Mouse (Mus musculus) mature B cell (primary cell): ENCODE measurements around the gene Sars2.

Experiments
- in situ Hi-C: fragments of 300-500 bp; cut with MboI; formaldehyde crosslinking; loops from 2 replicates; pipeline ENCODE4 v1.14.3; 2019

Gene Sars2

GRCm38 (mm10) chr7:28780067-28780658 lies 38.4 kb downstream of the Sars2 start:
- in situ Hi-C loops = no loop called here

- in situ Hi-C loops = no loop called here
These were observed 39.1 kb downstream of the Sars2 start for GRCm38 (mm10) chr7:28780857-28781256.

DNA sequence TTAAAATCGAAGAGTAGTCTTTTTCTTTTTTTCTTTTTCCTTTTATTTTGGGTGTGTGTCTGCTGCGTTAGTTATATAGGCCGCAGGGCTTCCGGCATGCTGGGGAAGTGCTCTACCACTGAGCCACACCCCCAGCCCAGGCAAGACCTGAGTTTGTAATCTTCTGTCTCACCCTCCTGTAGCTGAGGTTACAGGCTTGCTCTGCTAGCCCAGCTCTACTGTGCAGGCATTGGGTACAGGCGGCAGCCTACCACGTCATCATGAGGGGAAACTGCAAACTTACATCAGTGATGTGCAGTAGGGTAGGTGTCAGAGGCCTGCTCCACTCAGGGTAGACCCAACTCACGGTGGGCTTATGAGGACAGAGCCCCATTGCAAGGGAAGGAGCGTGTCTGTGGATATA lies 39.5 kb downstream of the Sars2 start:
- in situ Hi-C loops = no loop called here

GRCm38 (mm10) chr7:28785161-28785560 lies 43.4 kb downstream of the Sars2 start:
- in situ Hi-C loops = no loop called here

GRCm38 (mm10) chr7:28787884-28788283 lies 46.1 kb downstream of the Sars2 start:
- in situ Hi-C loops = no loop called here

DNA sequence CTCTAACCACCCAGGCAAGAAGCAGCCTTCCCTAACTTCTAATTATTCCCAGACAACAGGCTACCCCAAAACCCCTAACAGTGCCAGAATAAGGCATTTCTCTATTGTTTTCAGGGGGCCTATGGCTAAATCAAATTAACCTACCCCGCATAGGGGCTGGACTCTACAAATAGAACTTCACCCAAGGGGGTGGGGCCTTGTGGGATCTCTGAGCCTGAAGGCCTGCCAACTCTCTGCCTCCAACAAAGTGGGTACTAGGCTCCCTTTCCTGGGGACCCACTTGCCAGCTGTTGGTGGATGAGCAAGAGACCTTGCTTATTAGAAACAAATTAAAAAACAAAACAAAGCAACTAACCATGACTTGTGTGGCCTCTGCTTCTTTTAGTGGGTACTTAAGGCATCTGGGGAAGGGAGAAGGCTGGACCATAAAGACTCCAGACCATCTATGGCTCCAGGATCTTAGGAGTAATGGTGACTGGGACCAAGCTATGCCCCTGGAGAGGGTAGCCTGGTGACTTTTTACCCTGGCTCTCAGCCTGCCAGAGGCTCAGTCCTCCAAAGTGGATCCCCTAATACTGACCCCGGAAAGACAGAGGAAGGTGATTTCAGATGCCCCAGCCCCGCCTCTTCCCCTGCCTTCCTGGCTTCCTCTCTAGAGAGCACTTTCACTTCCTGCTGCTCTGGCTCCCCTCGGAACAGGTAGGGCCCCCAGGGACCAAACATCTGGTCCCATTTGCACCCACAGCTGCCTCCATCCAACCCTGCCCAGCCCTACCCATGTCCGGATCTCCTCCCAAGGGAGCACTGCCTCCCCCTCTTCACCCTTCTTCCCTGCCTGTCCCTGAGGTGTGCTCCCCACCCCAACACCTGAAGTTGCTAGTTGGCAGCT lies 46.8 kb downstream of the Sars2 start, which contains the start of gene Rinl:
Rinl (plus strand) TSS at position 663 of the 889 bp plus-strand sequence.
- in situ Hi-C loops = no loop called here

- in situ Hi-C loops = no loop called here
These were observed 47.4 kb downstream of the Sars2 start for GRCm38 (mm10) chr7:28789235-28789634.

- in situ Hi-C loops = no loop called here
These were observed 48.4 kb downstream of the Sars2 start for GRCm38 (mm10) chr7:28790066-28790806.

- in situ Hi-C loops = no loop called here
These were observed 49.9 kb downstream of the Sars2 start for GRCm38 (mm10) chr7:28791706-28792105.

DNA sequence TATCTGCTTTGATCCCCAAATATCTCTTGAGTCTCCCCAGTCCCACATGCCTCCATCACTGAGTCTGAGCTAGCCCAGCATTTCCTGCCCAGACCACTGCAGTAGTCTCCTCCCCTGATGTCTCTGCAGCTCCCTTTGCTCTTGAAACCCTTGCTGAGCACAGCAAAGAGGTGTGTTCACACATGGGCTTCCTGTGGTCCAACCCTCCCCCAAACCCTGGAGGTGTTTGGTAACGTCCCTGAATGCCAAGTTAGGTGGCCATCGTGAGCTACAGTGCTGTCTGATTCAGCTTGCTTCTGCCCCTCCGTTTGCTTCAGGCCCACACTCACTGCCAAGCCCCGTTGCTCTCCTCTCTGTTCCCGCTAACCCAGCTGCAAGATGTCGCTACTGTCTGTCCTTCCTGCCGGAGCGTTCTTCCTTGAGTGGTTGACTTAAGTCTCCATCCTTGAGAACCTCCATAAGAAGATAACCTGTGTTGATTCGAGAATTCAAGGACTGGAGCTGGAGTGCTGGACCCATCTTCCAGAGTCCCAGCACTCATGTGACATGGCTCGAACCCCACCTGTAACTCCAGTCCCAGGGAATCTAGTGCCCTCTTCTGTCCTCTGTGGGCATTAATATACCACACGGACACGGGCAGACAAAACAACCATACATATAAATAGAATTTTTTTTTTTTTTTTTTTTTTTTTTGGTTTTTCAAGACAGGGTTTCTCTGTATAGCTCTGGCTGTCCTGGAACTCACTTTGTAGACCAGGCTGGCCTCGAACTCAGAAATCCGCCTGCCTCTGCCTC lies 50.8 kb downstream of the Sars2 start:
- in situ Hi-C loops = no loop called here

GRCm38 (mm10) chr7:28793834-28794233 lies 52.0 kb downstream of the Sars2 start:
- in situ Hi-C loops = no loop called here

DNA sequence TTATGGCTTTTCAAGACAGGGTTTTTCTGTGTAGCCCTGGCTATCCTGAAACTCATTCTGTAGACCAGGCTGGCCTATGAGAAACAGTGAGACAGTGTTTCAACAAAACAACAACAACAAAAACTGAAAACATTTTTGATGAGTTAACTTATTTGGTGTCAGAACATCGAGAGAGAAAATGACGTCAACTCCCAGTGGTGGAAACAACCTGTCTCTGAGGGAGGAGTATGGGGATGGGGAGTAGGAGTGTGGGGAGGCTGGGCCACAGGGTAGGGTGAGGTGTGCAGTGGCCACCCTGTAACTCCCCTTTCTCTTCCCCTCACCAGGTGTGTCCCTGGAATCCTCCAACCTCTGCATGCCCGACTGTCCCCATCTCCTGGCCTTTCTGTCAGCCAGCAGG lies 52.7 kb downstream of the Sars2 start:
- in situ Hi-C loops = no loop called here

DNA sequence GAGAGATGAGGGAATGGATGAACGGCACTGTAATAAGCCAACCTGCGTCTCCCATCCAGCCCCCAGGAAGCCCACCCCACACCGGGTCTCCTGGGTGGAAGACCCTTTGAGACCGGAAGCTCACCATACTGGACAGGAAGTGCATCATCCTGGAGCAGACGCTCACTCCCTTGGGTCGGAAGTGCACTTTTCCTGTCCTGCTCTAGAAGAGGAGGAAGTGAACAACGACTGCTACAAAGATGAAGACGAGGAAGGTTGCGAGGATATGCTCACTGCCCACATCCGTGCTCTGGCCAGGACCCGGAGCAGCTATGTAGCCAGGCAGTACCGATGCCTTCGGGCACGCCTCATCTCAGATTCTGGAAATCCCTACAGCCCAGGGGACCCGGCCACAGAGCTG lies 54.0 kb downstream of the Sars2 start:
- in situ Hi-C loops = loop anchor here (5.0 kb wide), 1 partner anchor 71 kb away; no protein-coding TSS in a partner anchor

DNA sequence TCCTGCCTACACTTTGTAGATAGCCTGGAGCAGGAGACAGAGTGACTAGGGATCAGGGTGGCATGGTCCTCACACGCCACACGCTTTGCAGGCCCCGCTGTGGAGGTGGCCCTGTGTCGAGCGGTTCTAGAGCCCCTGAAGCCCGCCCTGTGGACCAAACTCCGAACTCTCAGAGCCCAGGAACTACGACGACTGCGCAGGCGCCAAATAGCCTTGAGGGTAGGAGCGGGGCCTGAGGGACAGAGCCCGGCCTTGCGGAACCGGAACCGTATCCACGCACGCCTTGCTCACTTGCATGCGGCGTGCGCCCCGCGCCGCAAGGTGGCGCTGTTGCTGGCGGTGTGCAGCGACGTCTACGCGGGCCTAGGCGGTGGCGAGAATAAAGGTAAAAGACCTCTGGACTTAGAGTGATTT lies 54.8 kb downstream of the Sars2 start:
- in situ Hi-C loops = loop anchor here (5.0 kb wide), 1 partner anchor 71 kb away; no protein-coding TSS in a partner anchor

GRCm38 (mm10) chr7:28799994-28800393 lies 58.2 kb downstream of the Sars2 start:
- in situ Hi-C loops = loop anchor here (5.0 kb wide), 1 partner anchor 67 kb away; no protein-coding TSS in a partner anchor

DNA sequence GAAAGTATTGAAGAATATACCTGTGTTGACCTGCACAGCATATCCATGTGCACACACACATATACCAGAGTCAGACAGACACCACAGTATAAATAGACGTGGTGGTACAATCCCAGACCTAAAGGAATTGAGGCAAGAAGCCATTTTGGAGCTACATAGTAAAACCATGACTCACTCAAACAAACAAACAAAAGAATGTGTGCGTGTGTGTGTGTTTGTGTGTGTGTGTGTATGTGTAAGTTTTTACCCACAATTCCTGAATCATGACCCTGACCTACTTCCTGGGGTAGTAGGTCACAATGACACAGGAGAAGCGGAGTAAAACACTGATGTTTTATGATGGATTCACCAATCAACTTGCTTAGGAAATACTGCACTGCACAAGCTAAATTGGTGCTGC lies 59.7 kb downstream of the Sars2 start:
- in situ Hi-C loops = no loop called here

DNA sequence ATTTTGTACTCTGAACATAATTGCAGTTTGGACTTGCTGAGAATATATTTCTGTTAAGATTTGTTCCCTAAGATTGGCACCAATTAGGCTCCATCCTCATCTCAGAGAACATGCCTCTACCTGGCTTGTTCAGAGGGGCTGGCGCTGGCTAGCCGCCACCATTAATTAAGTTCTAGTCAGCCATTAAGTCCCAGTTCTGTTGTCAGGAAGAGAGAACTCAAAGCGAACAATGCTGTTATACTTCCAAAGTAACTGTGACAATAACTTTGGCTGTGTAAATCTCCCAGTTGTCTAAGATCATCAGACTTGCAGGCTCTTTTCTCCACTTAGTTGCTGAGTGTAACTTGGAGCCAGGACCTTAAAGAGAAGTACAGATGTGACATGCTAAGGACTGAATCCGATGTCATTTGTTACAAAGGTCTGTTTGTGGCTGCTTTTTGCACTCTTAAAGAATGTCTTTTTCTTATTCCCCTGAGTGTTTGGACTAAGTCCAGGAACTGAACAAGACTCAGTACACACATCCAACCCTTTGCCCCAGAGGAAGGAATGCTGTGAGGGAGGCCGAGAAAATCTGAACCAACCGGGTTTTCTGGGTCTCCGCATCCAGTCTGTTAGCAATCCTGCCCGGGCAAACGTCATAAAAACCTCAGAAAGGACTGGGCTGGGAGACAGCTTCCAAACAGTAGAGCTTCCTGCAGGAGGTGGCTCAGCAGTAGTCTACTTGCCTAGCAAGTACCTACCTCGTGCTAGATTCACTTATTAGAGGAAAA lies 60.3 kb downstream of the Sars2 start:
- in situ Hi-C loops = no loop called here

DNA sequence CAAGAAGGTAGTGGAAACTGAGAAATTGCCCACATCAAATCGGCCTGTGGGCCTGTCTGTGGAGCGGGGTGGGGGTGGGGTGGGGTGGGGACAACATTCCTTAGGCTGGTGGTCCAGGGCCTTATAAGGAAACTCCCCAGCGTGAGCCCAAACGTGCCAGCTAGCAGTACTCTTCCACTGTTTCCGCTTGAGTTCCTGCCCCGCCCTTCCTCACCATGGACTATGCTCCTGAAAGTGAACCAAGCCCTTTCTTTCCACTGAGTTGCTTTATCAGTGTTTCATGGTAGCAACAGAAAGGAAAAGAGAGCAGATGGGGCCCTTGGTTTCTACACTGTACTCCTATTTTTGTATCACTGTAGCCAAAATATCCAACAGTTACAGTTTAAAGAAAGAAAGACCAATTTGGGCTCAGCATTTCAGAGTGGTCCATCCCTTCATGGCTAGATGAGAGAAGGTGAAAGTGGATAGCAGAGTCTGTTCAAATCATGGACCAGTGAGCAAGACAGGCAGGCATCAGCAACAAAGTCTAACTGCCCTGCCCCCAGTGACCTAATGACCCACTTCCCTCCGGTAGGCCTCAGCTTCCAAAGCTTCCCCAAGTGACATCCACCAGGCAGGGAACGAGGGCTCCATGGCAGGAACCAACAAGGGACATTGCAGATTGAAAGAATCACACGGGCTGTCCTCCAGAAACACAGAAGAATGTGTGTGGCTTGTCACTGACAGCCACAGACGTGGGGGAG lies 61.2 kb downstream of the Sars2 start:
- in situ Hi-C loops = no loop called here
